Mouse (Mus musculus) limb, embryonic 12.5 days (tissue): Measurements from ENCODE around the gene Smurf1. TPM values are rescaled to one million over a fixed set of nuclear protein-coding genes. Genes with fewer than 3 reads are reported as not detected.

ENCODE experiments used
- ATAC-seq: fragments of 200-750 bp; cut with Nextera tagmentation; 2 replicates; pipeline ENCODE4 v1.8.0; 2017; ENCODE audit warnings: low read depth, moderate TSS enrichment; ENCODE audit not compliant: insufficient number of reproducible peaks, insufficient read depth, low FRiP score, low TSS enrichment
- H3K27ac ChIP-seq: fragments of 300-500 bp; sonication (generic); 2 replicates; pipeline ENCODE4 v1.5.1; 2016; ENCODE audit warnings: mild to moderate bottlenecking, moderate library complexity
- H3K27me3 ChIP-seq: fragments of 300-500 bp; sonication (generic); 2 replicates; pipeline ENCODE4 v1.6.1; 2016; ENCODE audit warnings: mild to moderate bottlenecking, moderate library complexity
- H3K36me3 ChIP-seq: fragments of 300-500 bp; sonication (generic); 2 replicates; pipeline ENCODE4 v1.6.1; 2016; ENCODE audit warnings: mild to moderate bottlenecking, moderate library complexity
- H3K4me1 ChIP-seq: fragments of 300-500 bp; sonication (generic); replicated peaks from 2 replicates; pipeline ENCODE4 v1.6.1; 2016
- H3K4me2 ChIP-seq: fragments of 300-500 bp; sonication (generic); 2 replicates; pipeline ENCODE4 v1.6.1; 2016; ENCODE audit warnings: mild to moderate bottlenecking, moderate library complexity
- H3K4me3 ChIP-seq: fragments of 300-500 bp; sonication (generic); replicated peaks from 2 replicates; pipeline ENCODE4 v1.5.1; 2016; ENCODE audit warnings: mild to moderate bottlenecking
- H3K9ac ChIP-seq: fragments of 300-500 bp; sonication (generic); replicated peaks from 2 replicates; pipeline ENCODE4 v1.6.1; 2016; ENCODE audit warnings: mild to moderate bottlenecking, moderate library complexity
- H3K9me3 ChIP-seq: fragments of 300-500 bp; sonication (generic); 2 replicates; pipeline ENCODE4 v1.6.1; 2016; ENCODE audit warnings: mild to moderate bottlenecking, moderate library complexity
- WGBS: fragments of 180-500 bp; shearing (Covaris S2); methylation state at CpG from one replicate; pipeline ENCODE4 v1.1.7; 2016; 5-methylcytosine and 5-hydroxymethylcytosine counted together
- polyA plus RNA-seq: library from polyadenylated mRNA; unstranded; fragments of >200 nt; fragmentation: Nextera tagmentation; extraction: Ambion mirVana; gene quantifications from 2 replicates; pipeline ENCODE4 v1.2.1, GENCODE M21; 2016

The Smurf1 gene
- polyA plus RNA-seq, 1 experiment from 2014 or later = 23.3 TPM

GRCm38 (mm10) chr5:144954432-144954831, 11.2 kb downstream of the Smurf1 start:
- WGBS = 79% methylated on average over 7 of the region's 7 CpGs
- Histone ChIP-seq H3K27me3 (no peaks in the 10 kb centered on the region), H3K4me2 (no peak overlapping the region), H3K27ac (no peak overlapping the region), H3K9me3 (no peaks in the 10 kb centered on the region), H3K4me3 (no peak overlapping the region), H3K4me1 (peaks cover 17% of the 10 kb centered on the region), H3K36me3 (no peaks in the 10 kb centered on the region), H3K9ac (no peak overlapping the region)
- ATAC-seq = no peak

DNA sequence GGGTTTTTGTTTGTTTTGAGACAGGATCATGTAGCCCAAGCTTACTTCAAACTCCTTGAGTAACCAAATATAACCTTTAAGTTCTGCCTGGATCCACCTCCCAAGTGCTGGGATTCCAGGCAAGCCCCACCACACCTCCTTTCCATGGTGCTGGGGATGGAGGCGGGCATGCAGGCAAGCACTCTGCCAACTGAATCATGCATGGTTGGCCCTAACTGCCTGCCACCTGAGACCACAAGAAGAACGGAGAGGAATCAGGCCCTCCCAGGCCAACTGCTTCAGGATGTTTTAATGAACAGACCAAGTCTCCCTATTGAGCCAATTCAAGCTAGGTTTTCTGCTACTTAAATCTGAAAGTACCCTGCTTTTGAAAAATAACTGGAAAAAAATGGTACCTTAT, 13.1 kb downstream of the Smurf1 start:
- WGBS = 81% methylated on average over 2 of the region's 2 CpGs
- no peaks in the 10 kb centered on the region for H3K27me3 ChIP-seq
- no peak overlapping the region for H3K9ac ChIP-seq
- no peak for ATAC-seq
- H3K4me1 ChIP-seq = peaks cover 4% of the 10 kb centered on the region; the same call in 1 of the 2 replicates
- H3K27ac ChIP-seq = no peak overlapping the region
- H3K4me3 ChIP-seq = no peak overlapping the region
- H3K36me3 ChIP-seq = no peaks in the 10 kb centered on the region
- no peaks in the 10 kb centered on the region for H3K9me3 ChIP-seq
- H3K4me2 ChIP-seq = no peak overlapping the region

GRCm38 (mm10) chr5:144950428-144951051, 15.1 kb downstream of the Smurf1 start:
- 95% methylated on average over 5 of the region's 5 CpGs for WGBS

GRCm38 (mm10) chr5:144949856-144950255, 15.8 kb downstream of the Smurf1 start:
- Histone ChIP-seq H3K27ac (no peak overlapping the region), H3K27me3 (no peaks in the 10 kb centered on the region), H3K36me3 (no peaks in the 10 kb centered on the region), H3K4me1 (peaks cover 4% of the 10 kb centered on the region; the same call in 1 of the 2 replicates), H3K4me2 (no peak overlapping the region), H3K9ac (no peak overlapping the region), H3K9me3 (no peaks in the 10 kb centered on the region), H3K4me3 (no peak overlapping the region)
- ATAC-seq = no peak
- 80% methylated on average over 4 of the region's 4 CpGs for WGBS

More at GRCm38 (mm10) chr5:144950428-144951051, 15.1 kb downstream of the Smurf1 start:
- H3K36me3 ChIP-seq = no peaks in the 10 kb centered on the region
- H3K27me3 ChIP-seq = no peaks in the 10 kb centered on the region
- ATAC-seq = no peak
- no peak overlapping the region for H3K9ac ChIP-seq
- H3K9me3 ChIP-seq = no peaks in the 10 kb centered on the region
- H3K4me3 ChIP-seq = no peak overlapping the region
- H3K4me1 ChIP-seq = peaks cover 4% of the 10 kb centered on the region; the same call in 1 of the 2 replicates
- H3K27ac ChIP-seq = no peak overlapping the region
- H3K4me2 ChIP-seq = no peak overlapping the region

GRCm38 (mm10) chr5:144948422-144948821, 17.2 kb downstream of the Smurf1 start:
- Histone ChIP-seq H3K9me3 (no peaks in the 10 kb centered on the region), H3K36me3 (no peaks in the 10 kb centered on the region), H3K4me2 (no peak overlapping the region), H3K27me3 (no peaks in the 10 kb centered on the region), H3K4me3 (no peak overlapping the region), H3K9ac (no peak overlapping the region), H3K27ac (no peak overlapping the region), H3K4me1 (no peaks in the 10 kb centered on the region)
- ATAC-seq = no peak
- 73% methylated on average over 11 of the region's 11 CpGs for WGBS

- Histone ChIP-seq H3K27ac (no peak overlapping the region), H3K4me2 (no peak overlapping the region), H3K27me3 (no peaks in the 10 kb centered on the region), H3K36me3 (no peaks in the 10 kb centered on the region), H3K9me3 (no peaks in the 10 kb centered on the region), H3K4me1 (no peaks in the 10 kb centered on the region), H3K9ac (no peak overlapping the region), H3K4me3 (no peak overlapping the region)
- 83% methylated on average over 1 of the region's 1 CpGs for WGBS
- ATAC-seq = no peak
These were observed 17.6 kb downstream of the Smurf1 start for GRCm38 (mm10) chr5:144948002-144948401.

GRCm38 (mm10) chr5:144946032-144946431, 19.6 kb downstream of the Smurf1 start:
- no peak overlapping the region for H3K9ac ChIP-seq
- no peaks in the 10 kb centered on the region for H3K4me1 ChIP-seq
- no peaks in the 10 kb centered on the region for H3K36me3 ChIP-seq
- no peak overlapping the region for H3K4me3 ChIP-seq
- ATAC-seq = no peak
- H3K9me3 ChIP-seq = no peaks in the 10 kb centered on the region
- no peak overlapping the region for H3K4me2 ChIP-seq
- no peaks in the 10 kb centered on the region for H3K27me3 ChIP-seq
- WGBS = 93% methylated on average over 4 of the region's 4 CpGs
- no peak overlapping the region for H3K27ac ChIP-seq

- 88% methylated on average over 7 of the region's 7 CpGs for WGBS
- no peak for ATAC-seq
These were observed 20.7 kb downstream of the Smurf1 start for GRCm38 (mm10) chr5:144944932-144945331.

DNA sequence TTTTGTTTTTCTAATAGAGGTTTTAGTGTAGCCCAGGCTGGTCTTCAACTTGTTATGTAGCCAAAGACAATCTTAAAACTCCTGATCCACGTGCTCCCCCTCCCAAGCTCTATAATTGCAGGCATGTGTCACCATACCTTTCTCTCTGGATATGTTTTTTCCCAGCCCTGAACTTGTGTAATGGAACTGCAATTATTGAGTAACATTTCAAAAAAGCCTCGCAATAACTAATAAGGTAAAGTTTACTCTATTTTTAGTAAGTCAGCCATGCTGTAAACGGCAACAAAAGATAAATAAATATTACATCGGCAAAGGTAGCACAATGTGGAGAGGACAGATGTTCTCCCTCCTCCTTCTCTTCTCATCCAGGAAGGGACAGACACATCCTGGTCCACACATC, 21.3 kb downstream of the Smurf1 start:
- no peaks in the 10 kb centered on the region for H3K36me3 ChIP-seq
- ATAC-seq = no peak
- H3K4me3 ChIP-seq = no peak overlapping the region
- WGBS = 84% methylated on average over 4 of the region's 4 CpGs
- no peak overlapping the region for H3K27ac ChIP-seq
- no peak overlapping the region for H3K4me2 ChIP-seq
- H3K27me3 ChIP-seq = no peaks in the 10 kb centered on the region
- H3K9ac ChIP-seq = no peak overlapping the region
- H3K4me1 ChIP-seq = no peaks in the 10 kb centered on the region
- H3K9me3 ChIP-seq = no peaks in the 10 kb centered on the region

More at GRCm38 (mm10) chr5:144944932-144945331, 20.7 kb downstream of the Smurf1 start:
- H3K9me3 ChIP-seq = no peaks in the 10 kb centered on the region
- H3K4me2 ChIP-seq = no peak overlapping the region
- H3K27ac ChIP-seq = no peak overlapping the region
- no peak overlapping the region for H3K9ac ChIP-seq
- H3K4me3 ChIP-seq = no peak overlapping the region
- no peaks in the 10 kb centered on the region for H3K36me3 ChIP-seq
- no peaks in the 10 kb centered on the region for H3K27me3 ChIP-seq
- H3K4me1 ChIP-seq = no peaks in the 10 kb centered on the region

- ATAC-seq = no peak
- H3K27me3 ChIP-seq = no peaks in the 10 kb centered on the region
- no peak overlapping the region for H3K9ac ChIP-seq
- no peaks in the 10 kb centered on the region for H3K4me1 ChIP-seq
- 80% methylated on average over 6 of the region's 6 CpGs for WGBS
- H3K4me2 ChIP-seq = no peak overlapping the region
- no peaks in the 10 kb centered on the region for H3K9me3 ChIP-seq
- H3K27ac ChIP-seq = no peak overlapping the region
- H3K4me3 ChIP-seq = no peak overlapping the region
- no peaks in the 10 kb centered on the region for H3K36me3 ChIP-seq
These were observed 22.3 kb downstream of the Smurf1 start for GRCm38 (mm10) chr5:144943346-144943745.

- no peaks in the 10 kb centered on the region for H3K27me3 ChIP-seq
- no peak overlapping the region for H3K27ac ChIP-seq
- no peaks in the 10 kb centered on the region for H3K9me3 ChIP-seq
- H3K4me3 ChIP-seq = no peak overlapping the region
- ATAC-seq = no peak
- H3K4me2 ChIP-seq = no peak overlapping the region
- H3K4me1 ChIP-seq = no peaks in the 10 kb centered on the region
- 76% methylated on average over 9 of the region's 9 CpGs for WGBS
- H3K9ac ChIP-seq = no peak overlapping the region
- no peaks in the 10 kb centered on the region for H3K36me3 ChIP-seq
These were observed 23.2 kb downstream of the Smurf1 start for GRCm38 (mm10) chr5:144942431-144942830.

DNA sequence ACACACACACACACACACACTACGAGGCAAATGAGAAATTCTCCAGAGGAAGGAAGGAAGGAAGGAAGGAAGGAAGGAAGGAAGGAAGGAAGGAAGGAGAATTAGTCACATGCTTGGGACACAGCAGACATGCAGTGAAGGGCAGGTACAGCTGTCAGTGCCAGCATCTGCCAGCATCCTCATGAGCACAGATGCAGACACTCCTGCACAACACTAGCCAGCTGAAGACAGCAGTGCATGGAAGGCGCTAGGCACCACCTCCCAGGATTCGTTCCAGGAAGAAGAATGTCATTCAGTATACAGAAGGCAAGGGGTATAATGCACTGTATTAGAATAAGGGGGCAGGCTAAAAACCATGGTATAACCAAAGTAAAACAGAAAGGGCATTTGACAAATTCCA, 24.7 kb downstream of the Smurf1 start:
- no peaks in the 10 kb centered on the region for H3K27me3 ChIP-seq
- no peak for ATAC-seq
- no peak overlapping the region for H3K4me3 ChIP-seq
- no peak overlapping the region for H3K27ac ChIP-seq
- H3K9ac ChIP-seq = no peak overlapping the region
- no peaks in the 10 kb centered on the region for H3K36me3 ChIP-seq
- no peaks in the 10 kb centered on the region for H3K9me3 ChIP-seq
- WGBS = 85% methylated on average over 3 of the region's 3 CpGs
- H3K4me2 ChIP-seq = no peak overlapping the region
- H3K4me1 ChIP-seq = no peaks in the 10 kb centered on the region
